In genomic region chr10:126792371-126792835, GRCm38 (mm10) we compare ENCODE assay signal across 18 mouse cellular contexts.
DNase-seq lines count a peak whose midpoint lies in the region; ATAC-seq and TF ChIP-seq lines count a peak whose summit lies in the region.
"Had no signal": no experiment of that assay in that cellular context is flagged by ENCODE, and none has a peak within 500 bp of the region (broad histone marks: within the 10 kb centered on the region; RNA-seq: fewer than 3 reads in every experiment).

No protein-coding gene starts in this region.

- 40% methylated on average over 10 of the region's 10 CpGs for WGBS in heart, embryonic 12.5 days
- WGBS in lung, adult 2 months, result 53% methylated on average over 10 of the region's 10 CpGs
- WGBS in hindbrain, embryonic 14.5 days, result 40% methylated on average over 10 of the region's 10 CpGs
- WGBS in midbrain, embryonic 15.5 days, result 34% methylated on average over 10 of the region's 10 CpGs

- no peak for DNase-seq in heart, adult 8-10 months (ENCODE audit: low spot score)
- peak; percentile 11 for DNase-seq in lung, postnatal 10 days
- DNase-seq in lung, adult 2 months, result no peak
- DNase-seq in hindbrain, embryonic 14.5 days (ENCODE audit: low spot score), result no peak
- DNase-seq in layer of hippocampus, adult 18-20 months (ENCODE audit: low spot score in 2 of 2), result no peak
- DNase-seq: adrenal gland, postnatal 36 days; cerebellum, adult 8-10 months; gastrocnemius, postnatal 25 days; kidney, adult 9 months; kidney, postnatal 4 days; thymus, postnatal 25 days had no signal

- no peaks in the 10 kb centered on the region; the same call in 1 of the 2 replicates for H3K4me1 ChIP-seq in heart, embryonic 12.5 days (replicated peaks)
- no peaks in the 10 kb centered on the region for H3K4me1 ChIP-seq in lung, adult 2 months (ENCODE audit: control insufficient read depth, insufficient read depth, low read length)
- H3K4me1 ChIP-seq in hindbrain, embryonic 14.5 days (replicated peaks; ENCODE audit: control insufficient read depth, insufficient read depth, low read length), result peaks cover 9% of the 10 kb centered on the region; the same call in 1 of the 2 replicates
- peaks cover 8% of the 10 kb centered on the region for H3K4me1 ChIP-seq in midbrain, embryonic 15.5 days
- H3K4me1 ChIP-seq: heart, embryonic 15.5 days; liver, embryonic 15.5 days; megakaryocyte, embryonic 14.5 days had no signal

- no peaks in the 10 kb centered on the region for H3K9me3 ChIP-seq in heart, embryonic 12.5 days (replicated peaks)
- no peaks in the 10 kb centered on the region for H3K9me3 ChIP-seq in hindbrain, embryonic 14.5 days (ENCODE audit: control insufficient read depth, low read length)
- H3K9me3 ChIP-seq in midbrain, embryonic 15.5 days, result no peaks in the 10 kb centered on the region
- H3K9me3 ChIP-seq: embryonic facial prominence, embryonic 13.5 days; heart, embryonic 15.5 days; liver, embryonic 15.5 days had no signal

- H3K36me3 ChIP-seq in heart, embryonic 12.5 days, result no peaks in the 10 kb centered on the region
- H3K36me3 ChIP-seq in hindbrain, embryonic 14.5 days (replicated peaks; ENCODE audit: control insufficient read depth, insufficient read depth), result no peaks in the 10 kb centered on the region
- no peaks in the 10 kb centered on the region for H3K36me3 ChIP-seq in midbrain, embryonic 15.5 days (replicated peaks)
- H3K36me3 ChIP-seq: embryonic facial prominence, embryonic 13.5 days; heart, embryonic 15.5 days; liver, embryonic 15.5 days had no signal

- TF ChIP-seq CTCF in lung, adult 2 months (IDR thresholded peaks at IDR 0.05; ENCODE audit: insufficient read depth, low read length), result no peak

- ATAC-seq in heart, embryonic 12.5 days (ENCODE audit: insufficient number of reproducible peaks, low FRiP score), result no peak
- ATAC-seq in hindbrain, embryonic 14.5 days (ENCODE audit: low FRiP score), result peak; percentile 48; the same call in 1 of the 2 replicates
- ATAC-seq in midbrain, embryonic 15.5 days (replicated peaks), result peak; percentile 79
- ATAC-seq: inflammation-experienced regulatory T-cells, adult 6 months had no signal

- 0 out of 2 replicates have a peak overlapping the region, but pooled peaks have one; percentile 0 for H3K4me2 ChIP-seq in heart, embryonic 12.5 days
- 0 out of 2 replicates have a peak overlapping the region, but pooled peaks have one; percentile 15 for H3K4me2 ChIP-seq in hindbrain, embryonic 14.5 days (replicated peaks)
- H3K4me2 ChIP-seq in midbrain, embryonic 15.5 days, result no peak overlapping the region
- H3K4me2 ChIP-seq: embryonic facial prominence, embryonic 13.5 days; heart, embryonic 15.5 days; liver, embryonic 15.5 days had no signal

- H3K4me3 ChIP-seq in heart, embryonic 12.5 days, result no peak overlapping the region
- no peak overlapping the region for H3K4me3 ChIP-seq in lung, adult 2 months (replicated peaks; ENCODE audit: extremely low read depth, low read depth, low read length)
- no peak overlapping the region for H3K4me3 ChIP-seq in hindbrain, embryonic 14.5 days (replicated peaks; ENCODE audit: low read length)
- H3K4me3 ChIP-seq in midbrain, embryonic 15.5 days, result no peak overlapping the region
- H3K4me3 ChIP-seq: embryonic facial prominence, embryonic 13.5 days; heart, embryonic 15.5 days; liver, embryonic 15.5 days; megakaryocyte, embryonic 14.5 days had no signal

- H3K27ac ChIP-seq in heart, embryonic 12.5 days (ENCODE audit: poor library complexity, severe bottlenecking), result no peak overlapping the region
- H3K27ac ChIP-seq in hindbrain, embryonic 14.5 days, result peak overlapping the region; percentile 62
- H3K27ac ChIP-seq in midbrain, embryonic 15.5 days, result peak overlapping the region; percentile 45
- H3K27ac ChIP-seq: embryonic facial prominence, embryonic 13.5 days; heart, embryonic 15.5 days; liver, embryonic 15.5 days had no signal

- H3K9ac ChIP-seq in heart, embryonic 12.5 days, result no peak overlapping the region
- no peak overlapping the region for H3K9ac ChIP-seq in hindbrain, embryonic 14.5 days
- no peak overlapping the region for H3K9ac ChIP-seq in midbrain, embryonic 15.5 days
- H3K9ac ChIP-seq: embryonic facial prominence, embryonic 13.5 days; heart, embryonic 15.5 days; liver, embryonic 15.5 days had no signal

- TF ChIP-seq POLR2A in lung, adult 2 months (IDR thresholded peaks at IDR 0.05; ENCODE audit: borderline replicate concordance, extremely low read depth, low read depth, low read length), result no peak

- no peaks in the 10 kb centered on the region for H3K27me3 ChIP-seq in heart, embryonic 12.5 days (replicated peaks)
- no peaks in the 10 kb centered on the region for H3K27me3 ChIP-seq in hindbrain, embryonic 14.5 days (ENCODE audit: control insufficient read depth, insufficient read depth, low read length)
- no peaks in the 10 kb centered on the region for H3K27me3 ChIP-seq in midbrain, embryonic 15.5 days (replicated peaks)
- H3K27me3 ChIP-seq: embryonic facial prominence, embryonic 13.5 days; heart, embryonic 15.5 days; liver, embryonic 15.5 days; megakaryocyte, embryonic 14.5 days had no signal
